Mouse (Mus musculus) liver, postnatal 0 days (tissue): Measurements from ENCODE around the gene Cpm. TPM values are rescaled to one million over a fixed set of nuclear protein-coding genes. Genes with fewer than 3 reads are reported as not detected.
"Not testable (repeated sequence)": the region's sequence is repeated elsewhere in the genome, so short reads cannot be mapped to it uniquely, and the experiment has no call there.

Experiments
- ATAC-seq: fragments of 200-750 bp; cut with Nextera tagmentation; 2 replicates; pipeline ENCODE4 v1.8.0; 2017; ENCODE audit warnings: mild to moderate bottlenecking, moderate library complexity
- DNase-seq: peaks from one replicate; pipeline ENCODE4 v3.0.0-alpha.2; 2016
- H3K27ac ChIP-seq: fragments of 300-500 bp; sonication (generic); 2 replicates; pipeline ENCODE4 v1.5.1; 2014; ENCODE audit warnings: antibody characterized with exemption, moderate library complexity, mild to moderate bottlenecking, low read depth
- H3K27me3 ChIP-seq: fragments of 300-500 bp; sonication (generic); 2 replicates; pipeline ENCODE4 v1.6.1; 2014; ENCODE audit warnings: low read length, control low read depth, mixed read lengths; ENCODE audit not compliant: insufficient read depth
- H3K36me3 ChIP-seq: fragments of 300-500 bp; sonication (generic); replicated peaks from 2 replicates; pipeline ENCODE4 v1.6.1; 2014; ENCODE audit warnings: mild to moderate bottlenecking, control low read depth, low read length, moderate library complexity, mixed read lengths; ENCODE audit not compliant: insufficient read depth
- H3K4me1 ChIP-seq: fragments of 300-500 bp; sonication (generic); 2 replicates; pipeline ENCODE4 v1.6.1; 2014; ENCODE audit warnings: antibody characterized with exemption, mild to moderate bottlenecking, control low read depth; ENCODE audit not compliant: insufficient read depth
- H3K4me2 ChIP-seq: fragments of 300-500 bp; sonication (generic); 2 replicates; pipeline ENCODE4 v1.6.1; 2014; ENCODE audit warnings: low read depth, mild to moderate bottlenecking, low read length, moderate library complexity, mixed read lengths
- H3K4me3 ChIP-seq: fragments of 300-500 bp; sonication (generic); 2 replicates; pipeline ENCODE4 v1.5.1; 2014; ENCODE audit warnings: low read depth, low read length
- H3K9ac ChIP-seq: fragments of 300-500 bp; sonication (generic); replicated peaks from 2 replicates; pipeline ENCODE4 v1.6.1; 2014; ENCODE audit warnings: mild to moderate bottlenecking, moderate library complexity
- H3K9me3 ChIP-seq: fragments of 300-500 bp; sonication (generic); 2 replicates; pipeline ENCODE4 v1.6.1; 2016; ENCODE audit warnings: mild to moderate bottlenecking, control low read depth, low read length, mixed read lengths
- CTCF ChIP-seq: sonication (generic); IDR thresholded peaks from 2 replicates; pipeline ENCODE4 v1.5.1; 2016; ENCODE audit warnings: antibody characterized with exemption, low read depth
- EP300 ChIP-seq: IDR thresholded peaks from 2 replicates; pipeline ENCODE4 v1.6.1; 2016; ENCODE audit warnings: antibody characterized with exemption, low read depth, mild to moderate bottlenecking
- WGBS: fragments of 180-500 bp; shearing (Covaris S2); extraction: QIAGEN DNeasy Blood & Tissue Kit; methylation state at CpG from one replicate; pipeline ENCODE4 v1.1.7; 2014; ENCODE audit not compliant: insufficient replicate concordance; 5-methylcytosine and 5-hydroxymethylcytosine counted together
- polyA plus RNA-seq: library from polyadenylated mRNA; unstranded; fragments of >200 nt; fragmentation: Nextera tagmentation; extraction: Ambion mirVana; gene quantifications from 2 replicates; pipeline ENCODE4 v1.2.1, GENCODE M21; 2015

Cpm gene
- polyA plus RNA-seq, 1 experiment from 2014 or later: 7.0 TPM

- Histone ChIP-seq H3K27ac (peak overlapping the region; percentile 48), H3K4me3 (no peak overlapping the region), H3K4me1 (peaks cover 2% of the 10 kb centered on the region; the same call in 1 of the 2 replicates), H3K9ac (no peak overlapping the region), H3K4me2 (no peak overlapping the region), H3K36me3 (no peaks in the 10 kb centered on the region), H3K27me3 (no peaks in the 10 kb centered on the region), H3K9me3 (no peaks in the 10 kb centered on the region)
- no peak for TF ChIP-seq EP300
- WGBS: 59% methylated on average over 9 of the region's 9 CpGs
- ATAC-seq (no peak), DNase-seq (no peak)
Measured at GRCm38 (mm10) chr10:117596165-117596735, 33.0 kb upstream of the Cpm start.

GRCm38 (mm10) chr10:117596771-117597324 lies 32.5 kb upstream of the Cpm start:
- no peaks in the 10 kb centered on the region for H3K36me3 ChIP-seq
- H3K4me3 ChIP-seq: no peak overlapping the region
- 70% methylated on average over 5 of the region's 5 CpGs for WGBS
- H3K27ac ChIP-seq: 0 out of 2 replicates have a peak overlapping the region, but pooled peaks have one; percentile 48
- no peaks in the 10 kb centered on the region for H3K9me3 ChIP-seq
- H3K27me3 ChIP-seq: no peaks in the 10 kb centered on the region
- no peak overlapping the region for H3K4me2 ChIP-seq
- peaks cover 2% of the 10 kb centered on the region; the same call in 1 of the 2 replicates for H3K4me1 ChIP-seq
- DNase-seq (no peak), ATAC-seq (no peak)
- H3K9ac ChIP-seq: no peak overlapping the region
- no peak for TF ChIP-seq EP300

- not testable (repeated sequence) for ATAC-seq, H3K36me3 ChIP-seq, H3K27me3 ChIP-seq, H3K4me2 ChIP-seq, H3K4me3 ChIP-seq, H3K4me1 ChIP-seq, H3K9ac ChIP-seq, DNase-seq, H3K9me3 ChIP-seq, H3K27ac ChIP-seq
- 83% methylated on average over 16 of the region's 16 CpGs for WGBS
Measured at GRCm38 (mm10) chr10:117597371-117598265, 31.7 kb upstream of the Cpm start.

GRCm38 (mm10) chr10:117598266-117598950 lies 30.9 kb upstream of the Cpm start:
- H3K9me3 ChIP-seq: no peaks in the 10 kb centered on the region
- 79% methylated on average over 10 of the region's 10 CpGs for WGBS
- H3K36me3 ChIP-seq: no peaks in the 10 kb centered on the region
- peaks cover 2% of the 10 kb centered on the region; the same call in 1 of the 2 replicates for H3K4me1 ChIP-seq
- H3K9ac ChIP-seq: no peak overlapping the region
- TF ChIP-seq CTCF (no peak), EP300 (no peak)
- H3K4me2 ChIP-seq: no peak overlapping the region
- no peak overlapping the region for H3K4me3 ChIP-seq
- ATAC-seq (no peak), DNase-seq (no peak)
- H3K27ac ChIP-seq: no peak overlapping the region
- H3K27me3 ChIP-seq: no peaks in the 10 kb centered on the region

- 69% methylated on average over 8 of the region's 8 CpGs for WGBS
Measured at GRCm38 (mm10) chr10:117598951-117599572, 30.2 kb upstream of the Cpm start.

More at GRCm38 (mm10) chr10:117598951-117599572, 30.2 kb upstream of the Cpm start:
- ATAC-seq, H3K36me3 ChIP-seq, H3K9ac ChIP-seq, H3K27ac ChIP-seq, H3K9me3 ChIP-seq, H3K4me2 ChIP-seq, H3K27me3 ChIP-seq, H3K4me3 ChIP-seq, H3K4me1 ChIP-seq: not testable (repeated sequence)
- DNase-seq: peak; percentile 21
